Mouse (Mus musculus) spleen, adult 12 weeks (tissue): ENCODE data around the gene Rgs10.

Source experiments
- DNase-seq: peaks from one replicate; pipeline ENCODE4 v3.0.0; 2022; ENCODE audit warnings: low spot score

Rgs10 gene

GRCm38 (mm10) chr7:128374156-128374555, 44.4 kb downstream of the Rgs10 start:
- DNase-seq: no peak

GRCm38 (mm10) chr7:128373751-128374150, 44.8 kb downstream of the Rgs10 start:
- no peak for DNase-seq

- peak; percentile 46 for DNase-seq
Measured at GRCm38 (mm10) chr7:128372331-128372730, 46.2 kb downstream of the Rgs10 start.

GRCm38 (mm10) chr7:128369366-128369765, 49.2 kb downstream of the Rgs10 start:
- no peak for DNase-seq

GRCm38 (mm10) chr7:128368828-128369227, 49.7 kb downstream of the Rgs10 start:
- DNase-seq: no peak

GRCm38 (mm10) chr7:128366654-128367053, 51.9 kb downstream of the Rgs10 start:
- DNase-seq: no peak

- DNase-seq: no peak
Measured at GRCm38 (mm10) chr7:128365096-128365715, 53.4 kb downstream of the Rgs10 start.

- DNase-seq: no peak
Measured at GRCm38 (mm10) chr7:128364526-128364925, 54.0 kb downstream of the Rgs10 start.

- DNase-seq: no peak
Measured at GRCm38 (mm10) chr7:128363806-128364205, 54.8 kb downstream of the Rgs10 start.

- no peak for DNase-seq
Measured at GRCm38 (mm10) chr7:128362916-128363315, 55.6 kb downstream of the Rgs10 start.

- no peak for DNase-seq
Measured at GRCm38 (mm10) chr7:128359741-128360140, 58.8 kb downstream of the Rgs10 start.

- DNase-seq: no peak
Measured at GRCm38 (mm10) chr7:128359164-128359563, 59.4 kb downstream of the Rgs10 start.

GRCm38 (mm10) chr7:128358741-128359140, 59.8 kb downstream of the Rgs10 start:
- DNase-seq: no peak

GRCm38 (mm10) chr7:128356868-128357755, 61.4 kb downstream of the Rgs10 start:
- DNase-seq: no peak

- DNase-seq: no peak
Measured at GRCm38 (mm10) chr7:128355463-128355862, 63.1 kb downstream of the Rgs10 start.

GRCm38 (mm10) chr7:128352721-128353120, 65.8 kb downstream of the Rgs10 start:
- DNase-seq: no peak

- DNase-seq: no peak
Measured at GRCm38 (mm10) chr7:128351176-128351575, 67.4 kb downstream of the Rgs10 start.

- no peak for DNase-seq
Measured at GRCm38 (mm10) chr7:128350316-128350715, 68.2 kb downstream of the Rgs10 start.

GRCm38 (mm10) chr7:128349751-128350150, 68.8 kb downstream of the Rgs10 start:
- DNase-seq: no peak

GRCm38 (mm10) chr7:128348608-128349007, 70.0 kb downstream of the Rgs10 start:
- DNase-seq: no peak

GRCm38 (mm10) chr7:128346991-128347390, 71.6 kb downstream of the Rgs10 start:
- no peak for DNase-seq

- DNase-seq: no peak
Measured at GRCm38 (mm10) chr7:128346522-128346921, 72.0 kb downstream of the Rgs10 start.

GRCm38 (mm10) chr7:128345691-128346090, 72.9 kb downstream of the Rgs10 start:
- DNase-seq: no peak
